Mouse (Mus musculus): ENCODE data around the gene Cgas.
A peak's percentile ranks its signal among the peaks of the same experiment; 100 is the strongest.

The Cgas gene

GRCm38 (mm10) chr9:78385893-78386292 lies 57.1 kb downstream of the Cgas start:
- DNase-seq (ENCODE audit: low read depth, low spot score), result peak; percentile 26

All from forelimb bud, embryonic 11.5 days (tissue).